Mouse (Mus musculus): Measurements from ENCODE around the gene Sipa1. TPM values are rescaled to one million over a fixed set of nuclear protein-coding genes. Genes with fewer than 3 reads are reported as not detected.
A peak's percentile ranks its signal among the peaks of the same experiment; 100 is the strongest.
"Not testable (repeated sequence)": the region's sequence is repeated elsewhere in the genome, so short reads cannot be mapped to it uniquely, and the experiment has no call there.

Sipa1 gene
- polyA plus RNA-seq, 1 experiment from 2014 or later: 14.1 TPM

GRCm38 (mm10) chr19:5692086-5692912 lies 28.8 kb upstream of the Sipa1 start:
- peak overlapping the region; percentile 100 for H3K4me2 ChIP-seq (replicated peaks)
- 0 out of 2 replicates have a peak overlapping the region, but pooled peaks have one; percentile 30 for H3K27ac ChIP-seq
- peaks cover 10% of the 10 kb centered on the region for H3K27me3 ChIP-seq
- 75% methylated on average over 10 of the region's 10 CpGs for WGBS
- H3K9me3 ChIP-seq: no peaks in the 10 kb centered on the region
- ATAC-seq: no peak
- peak overlapping the region; percentile 8; the same call in 1 of the 2 replicates for H3K4me3 ChIP-seq (replicated peaks)
- H3K36me3 ChIP-seq: peaks cover 46% of the 10 kb centered on the region
- peak overlapping the region; percentile 92 for H3K9ac ChIP-seq (replicated peaks)
- peaks cover 62% of the 10 kb centered on the region for H3K4me1 ChIP-seq (replicated peaks)

GRCm38 (mm10) chr19:5691601-5692000 lies 28.1 kb upstream of the Sipa1 start:
- WGBS: 87% methylated on average over 5 of the region's 5 CpGs
- peaks cover 66% of the 10 kb centered on the region for H3K4me1 ChIP-seq (replicated peaks)
- peak overlapping the region; percentile 92 for H3K9ac ChIP-seq (replicated peaks)
- ATAC-seq: no peak
- H3K36me3 ChIP-seq: peaks cover 45% of the 10 kb centered on the region
- H3K4me2 ChIP-seq (replicated peaks): peak overlapping the region; percentile 100
- no peak overlapping the region for H3K27ac ChIP-seq
- peaks cover 10% of the 10 kb centered on the region for H3K27me3 ChIP-seq
- peak overlapping the region; percentile 97; the same call in 1 of the 2 replicates for H3K4me3 ChIP-seq (replicated peaks)
- H3K9me3 ChIP-seq: no peaks in the 10 kb centered on the region

GRCm38 (mm10) chr19:5690343-5690735 lies 26.8 kb upstream of the Sipa1 start:
- no peak for ATAC-seq
- H3K36me3 ChIP-seq: peaks cover 45% of the 10 kb centered on the region
- peaks cover 57% of the 10 kb centered on the region for H3K4me1 ChIP-seq (replicated peaks)
- no peaks in the 10 kb centered on the region for H3K9me3 ChIP-seq
- peak overlapping the region; percentile 97 for H3K4me3 ChIP-seq (replicated peaks)
- H3K27me3 ChIP-seq: peaks cover 7% of the 10 kb centered on the region
- H3K9ac ChIP-seq (replicated peaks): peak overlapping the region; percentile 92
- H3K4me2 ChIP-seq (replicated peaks): peak overlapping the region; percentile 100
- 79% methylated on average over 15 of the region's 15 CpGs for WGBS
- peak overlapping the region; percentile 90; the same call in 1 of the 2 replicates for H3K27ac ChIP-seq

DNA sequence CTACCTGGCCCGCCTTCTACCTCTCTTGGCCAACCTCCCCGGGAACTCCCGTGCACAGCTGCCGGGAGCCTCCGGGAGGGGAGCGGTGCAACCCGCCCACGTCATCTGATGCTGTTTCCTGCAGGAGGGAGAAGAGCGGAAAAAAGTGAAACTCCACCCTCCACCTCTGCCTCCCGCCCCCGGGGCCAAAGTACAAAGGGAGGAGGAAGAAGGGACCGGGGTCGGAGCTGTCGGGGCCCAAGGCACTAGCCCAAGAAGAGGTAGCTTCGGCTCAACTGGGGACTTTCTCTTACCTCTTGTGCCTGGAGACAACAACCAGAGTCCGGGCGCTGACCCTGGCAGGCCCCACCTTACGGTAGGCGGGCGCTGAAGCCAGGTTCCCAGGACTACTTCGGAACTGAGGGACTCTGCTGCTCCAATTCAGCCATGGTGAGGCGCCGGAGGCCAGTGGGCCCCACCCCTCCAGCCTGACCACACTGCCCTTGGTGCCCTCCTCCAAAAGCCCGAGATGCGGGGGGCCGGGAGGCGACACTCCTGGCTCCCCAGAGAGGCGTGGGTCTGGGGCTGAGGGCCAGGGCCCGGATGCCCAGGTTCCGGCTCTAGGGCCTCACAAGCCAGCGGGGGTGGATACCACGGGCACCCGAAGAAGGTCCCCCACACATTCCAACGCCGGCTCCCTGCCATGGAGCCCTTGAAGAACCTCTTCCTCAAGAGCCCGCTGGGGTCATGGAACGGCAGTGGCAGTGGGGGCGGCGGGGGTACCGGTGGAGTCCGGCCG lies 26.2 kb upstream of the Sipa1 start:
- 11% methylated on average over 42 of the region's 42 CpGs for WGBS
- peak overlapping the region; percentile 100 for H3K4me2 ChIP-seq (replicated peaks)
- peak overlapping the region; percentile 90 for H3K27ac ChIP-seq
- H3K36me3 ChIP-seq: peaks cover 47% of the 10 kb centered on the region
- peaks cover 1% of the 10 kb centered on the region for H3K27me3 ChIP-seq
- H3K4me3 ChIP-seq (replicated peaks): peak overlapping the region; percentile 97
- no peaks in the 10 kb centered on the region for H3K9me3 ChIP-seq
- peak overlapping the region; percentile 92 for H3K9ac ChIP-seq (replicated peaks)
- peaks cover 54% of the 10 kb centered on the region for H3K4me1 ChIP-seq (replicated peaks)
- ATAC-seq: peak; percentile 3; the same call in 1 of the 2 replicates

DNA sequence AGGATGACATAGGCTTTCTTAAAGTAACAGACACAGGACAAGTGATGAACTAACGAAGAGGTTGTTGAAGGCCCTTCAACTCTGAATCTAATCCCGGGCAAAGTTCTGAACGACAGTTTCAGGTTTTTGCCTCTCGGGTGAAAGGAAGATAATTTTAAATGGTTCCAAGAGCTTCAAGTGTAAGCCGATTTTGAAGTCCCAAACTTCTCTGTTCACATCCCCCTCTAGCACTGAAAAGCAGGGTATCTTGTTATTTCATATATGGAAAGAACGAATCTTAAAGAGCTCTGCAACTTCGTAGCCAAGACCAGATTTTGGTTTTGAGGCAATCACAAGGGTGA lies 25.6 kb upstream of the Sipa1 start:
- Histone ChIP-seq H3K4me3 (replicated peaks) (peak overlapping the region; percentile 97), H3K36me3 (peaks cover 54% of the 10 kb centered on the region), H3K4me2 (replicated peaks) (peak overlapping the region; percentile 100), H3K27me3 (no peaks in the 10 kb centered on the region), H3K27ac (peak overlapping the region; percentile 90), H3K4me1 (replicated peaks) (peaks cover 54% of the 10 kb centered on the region), H3K9me3 (no peaks in the 10 kb centered on the region), H3K9ac (replicated peaks) (peak overlapping the region; percentile 92)
- under 1% methylated on average over 7 of the region's 7 CpGs for WGBS
- ATAC-seq: no peak

- WGBS: under 1% methylated on average over 68 of the region's 69 CpGs
- peak within 1 kb of the TSS; percentile 100 for H3K4me2 ChIP-seq (replicated peaks)
- H3K4me1 ChIP-seq (replicated peaks): peaks cover 54% of the 10 kb centered on the region
- H3K36me3 ChIP-seq: peaks cover 55% of the 10 kb centered on the region
- ATAC-seq: peak; percentile 95
- peak within 1 kb of the TSS; percentile 97 for H3K4me3 ChIP-seq (replicated peaks)
- H3K9me3 ChIP-seq: no peaks in the 10 kb centered on the region
- H3K9ac ChIP-seq (replicated peaks): peak within 1 kb of the TSS; percentile 97
- H3K27me3 ChIP-seq: no peaks in the 10 kb centered on the region
- peak within 1 kb of the TSS; percentile 90 for H3K27ac ChIP-seq
Observed at GRCm38 (mm10) chr19:5688200-5689087, 24.9 kb upstream of the Sipa1 start, which contains the start of the genes Map3k11 and Pcnx3. Gene Map3k11 (plus strand): TSS chr19:5688742. Gene Pcnx3 (minus strand): TSS chr19:5688908.

GRCm38 (mm10) chr19:5687738-5688137 lies 24.2 kb upstream of the Sipa1 start:
- H3K9me3 ChIP-seq: no peaks in the 10 kb centered on the region
- no peaks in the 10 kb centered on the region for H3K27me3 ChIP-seq
- peaks cover 55% of the 10 kb centered on the region for H3K36me3 ChIP-seq
- WGBS: 20% methylated on average over 9 of the region's 9 CpGs
- peak overlapping the region; percentile 97 for H3K9ac ChIP-seq (replicated peaks)
- peak overlapping the region; percentile 90 for H3K27ac ChIP-seq
- peak overlapping the region; percentile 97 for H3K4me3 ChIP-seq (replicated peaks)
- ATAC-seq: no peak
- H3K4me2 ChIP-seq (replicated peaks): peak overlapping the region; percentile 100
- peaks cover 48% of the 10 kb centered on the region for H3K4me1 ChIP-seq (replicated peaks)

DNA sequence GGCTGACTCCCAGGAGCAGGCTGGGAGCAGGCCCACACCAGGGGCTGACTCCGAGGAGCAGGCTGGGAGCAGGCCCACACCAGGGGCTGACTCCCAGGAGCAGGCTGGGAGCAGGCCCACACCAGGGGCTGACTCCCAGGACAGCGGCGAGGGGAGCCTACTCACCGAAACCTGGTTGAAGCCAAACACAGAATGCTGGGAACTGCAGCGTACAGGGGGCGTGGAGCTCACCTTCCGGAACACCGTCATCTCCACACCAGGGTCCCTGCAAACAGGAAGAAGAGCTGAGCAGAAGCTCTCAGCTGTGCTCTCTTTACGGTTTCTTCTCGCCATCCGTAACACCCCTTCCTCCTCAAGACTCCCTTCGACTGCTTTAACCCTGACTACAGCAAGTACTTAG lies 23.4 kb upstream of the Sipa1 start:
- H3K4me3 ChIP-seq (replicated peaks): peak overlapping the region; percentile 97
- peaks cover 41% of the 10 kb centered on the region for H3K4me1 ChIP-seq (replicated peaks)
- not testable (repeated sequence) for H3K9ac ChIP-seq (replicated peaks); H3K27ac ChIP-seq; ATAC-seq; H3K9me3 ChIP-seq; H3K27me3 ChIP-seq
- 94% methylated on average over 12 of the region's 12 CpGs for WGBS
- peak overlapping the region; percentile 100 for H3K4me2 ChIP-seq (replicated peaks)
- H3K36me3 ChIP-seq: peaks cover 60% of the 10 kb centered on the region

DNA sequence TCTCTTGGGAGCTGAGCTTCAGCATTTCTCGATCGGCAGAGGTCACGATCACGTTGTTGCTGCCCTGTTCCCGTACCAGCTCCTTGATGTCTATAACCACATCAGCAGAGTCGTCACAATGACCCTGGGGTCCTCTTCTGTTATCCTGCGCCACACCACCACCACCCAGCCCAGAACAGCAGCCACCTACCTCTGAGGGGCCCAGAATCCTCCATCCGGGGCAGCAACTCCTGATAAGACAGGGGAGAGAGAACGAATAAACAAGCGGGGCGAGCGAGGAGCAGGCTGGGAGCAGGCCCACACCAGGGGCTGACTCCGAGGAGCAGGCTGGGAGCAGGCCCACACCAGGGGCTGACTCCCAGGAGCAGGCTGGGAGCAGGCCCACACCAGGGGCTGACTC lies 22.9 kb upstream of the Sipa1 start:
- H3K36me3 ChIP-seq: peaks cover 66% of the 10 kb centered on the region
- 95% methylated on average over 13 of the region's 13 CpGs for WGBS
- H3K9ac ChIP-seq (replicated peaks): no peak overlapping the region
- H3K27ac ChIP-seq: no peak overlapping the region
- H3K4me1 ChIP-seq (replicated peaks): peaks cover 35% of the 10 kb centered on the region
- no peaks in the 10 kb centered on the region for H3K9me3 ChIP-seq
- no peak for ATAC-seq
- no peak overlapping the region for H3K4me2 ChIP-seq (replicated peaks)
- H3K27me3 ChIP-seq: no peaks in the 10 kb centered on the region
- H3K4me3 ChIP-seq (replicated peaks): no peak overlapping the region

DNA sequence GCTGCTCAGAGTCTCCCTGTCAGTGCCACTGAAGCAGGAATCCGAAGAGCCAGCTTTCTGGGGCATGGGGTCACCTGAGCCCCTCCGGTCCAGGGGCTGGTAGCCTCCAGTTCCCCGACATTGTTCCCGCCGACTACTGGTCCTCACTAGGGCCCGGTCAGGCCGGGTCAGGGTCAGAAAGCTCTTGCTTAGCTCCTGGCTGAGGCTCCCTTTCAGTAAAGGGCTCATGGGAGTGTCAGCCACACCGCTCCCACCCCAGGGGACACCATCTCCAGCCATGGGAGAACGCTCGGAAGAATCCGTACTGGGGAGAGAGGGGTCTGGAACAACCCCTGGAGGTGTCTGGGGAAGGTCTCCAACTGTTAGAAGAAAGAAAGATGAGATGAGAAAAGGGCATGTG lies 22.4 kb upstream of the Sipa1 start:
- whole genome bisulfite sequencing: 94% methylated on average over 11 of the region's 11 CpGs
- Histone ChIP-seq H3K27me3 (no peaks in the 10 kb centered on the region), H3K4me2 (replicated peaks) (no peak overlapping the region), H3K4me3 (replicated peaks) (no peak overlapping the region), H3K4me1 (replicated peaks) (peaks cover 30% of the 10 kb centered on the region), H3K9me3 (no peaks in the 10 kb centered on the region), H3K27ac (no peak overlapping the region), H3K9ac (replicated peaks) (no peak overlapping the region), H3K36me3 (peaks cover 68% of the 10 kb centered on the region)
- ATAC-seq: no peak

DNA sequence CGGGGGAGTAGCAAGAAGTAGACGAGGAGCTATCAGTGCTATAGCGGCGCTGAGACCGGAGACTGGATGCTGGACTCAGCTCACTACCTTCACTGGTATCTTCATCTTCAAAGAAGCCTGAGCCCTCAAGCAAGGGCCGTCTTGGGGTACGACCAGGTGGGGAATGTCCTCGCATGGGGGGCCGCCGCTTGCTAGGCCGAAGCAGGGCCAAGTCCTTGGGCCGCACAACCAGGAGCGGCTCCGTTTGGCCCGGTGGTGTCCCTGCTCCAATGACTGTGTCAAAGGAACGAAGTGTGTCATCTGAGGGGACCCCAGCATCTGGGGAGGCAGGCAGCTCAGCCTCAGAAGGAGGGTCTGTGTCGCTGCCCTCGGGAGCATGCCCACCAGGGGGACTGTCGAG lies 21.9 kb upstream of the Sipa1 start:
- H3K4me2 ChIP-seq (replicated peaks): no peak overlapping the region
- H3K4me1 ChIP-seq (replicated peaks): peaks cover 25% of the 10 kb centered on the region
- H3K4me3 ChIP-seq (replicated peaks): no peak overlapping the region
- peaks cover 68% of the 10 kb centered on the region for H3K36me3 ChIP-seq
- WGBS: 95% methylated on average over 19 of the region's 19 CpGs
- no peaks in the 10 kb centered on the region for H3K9me3 ChIP-seq
- H3K27ac ChIP-seq: no peak overlapping the region
- no peak overlapping the region for H3K9ac ChIP-seq (replicated peaks)
- no peak for ATAC-seq
- H3K27me3 ChIP-seq: no peaks in the 10 kb centered on the region
